Mouse (Mus musculus) neural tube, embryonic 11.5 days (tissue): ENCODE data around the gene Jarid2. TPM values are rescaled to one million over a fixed set of nuclear protein-coding genes. Genes with fewer than 3 reads are reported as not detected.

Source experiments
- ATAC-seq: fragments of 200-750 bp; cut with Nextera tagmentation; 2 replicates; pipeline ENCODE4 v1.8.0; 2017; ENCODE audit warnings: moderate number of reproducible peaks, mild to moderate bottlenecking, moderate TSS enrichment, moderate library complexity; ENCODE audit not compliant: insufficient read depth, low FRiP score, low TSS enrichment
- DNase-seq: peaks from one replicate; pipeline ENCODE4 v3.0.0-alpha.2; 2015; ENCODE audit warnings: low spot score
- H3K27ac ChIP-seq: fragments of 300-500 bp; sonication (generic); 2 replicates; pipeline ENCODE4 v1.5.1; 2014; ENCODE audit warnings: low read depth, mild to moderate bottlenecking, low read length
- H3K27me3 ChIP-seq: fragments of 300-500 bp; sonication (generic); 2 replicates; pipeline ENCODE4 v1.6.1; 2014; ENCODE audit warnings: mild to moderate bottlenecking, low read length, mixed read lengths; ENCODE audit not compliant: control insufficient read depth, insufficient read depth
- H3K36me3 ChIP-seq: fragments of 300-500 bp; sonication (generic); 2 replicates; pipeline ENCODE4 v1.6.1; 2014; ENCODE audit warnings: mild to moderate bottlenecking, low read length, moderate library complexity, mixed read lengths; ENCODE audit not compliant: control insufficient read depth, insufficient read depth
- H3K4me1 ChIP-seq: fragments of 300-500 bp; sonication (generic); 2 replicates; pipeline ENCODE4 v1.6.1; 2014; ENCODE audit warnings: low read length, mixed read lengths; ENCODE audit not compliant: control insufficient read depth, insufficient read depth
- H3K4me2 ChIP-seq: fragments of 300-500 bp; sonication (generic); 2 replicates; pipeline ENCODE4 v1.6.1; 2014; ENCODE audit warnings: low read depth, mild to moderate bottlenecking, moderate library complexity
- H3K4me3 ChIP-seq: fragments of 300-500 bp; sonication (generic); 2 replicates; pipeline ENCODE4 v1.5.1; 2014; ENCODE audit warnings: low read depth, low read length
- H3K9ac ChIP-seq: fragments of 300-500 bp; sonication (generic); 2 replicates; pipeline ENCODE4 v1.6.1; 2014; ENCODE audit warnings: mild to moderate bottlenecking, low read length
- H3K9me3 ChIP-seq: fragments of 300-500 bp; sonication (generic); 2 replicates; pipeline ENCODE4 v1.6.1; 2016; ENCODE audit warnings: low read length; ENCODE audit not compliant: control insufficient read depth
- WGBS: fragments of 180-500 bp; shearing (Covaris S2); extraction: QIAGEN DNeasy Blood & Tissue Kit; methylation state at CpG from one replicate; pipeline ENCODE4 v1.1.7; 2014; 5-methylcytosine and 5-hydroxymethylcytosine counted together
- polyA plus RNA-seq: library from polyadenylated mRNA; unstranded; fragments of >200 nt; fragmentation: Nextera tagmentation; extraction: Ambion mirVana; gene quantifications from 2 replicates; pipeline ENCODE4 v1.2.1, GENCODE M21; 2014

Jarid2 gene
- polyA plus RNA-seq, 1 experiment from 2014 or later, result 47.9 TPM

GRCm38 (mm10) chr13:44917202-44917601, 187.9 kb downstream of the Jarid2 start:
- DNase-seq (no peak), ATAC-seq (no peak)
- H3K36me3 ChIP-seq, result peaks cover 31% of the 10 kb centered on the region
- no peak overlapping the region for H3K27ac ChIP-seq
- H3K4me3 ChIP-seq, result no peak overlapping the region
- H3K4me1 ChIP-seq, result no peaks in the 10 kb centered on the region
- no peak overlapping the region for H3K4me2 ChIP-seq
- H3K9me3 ChIP-seq, result no peaks in the 10 kb centered on the region
- H3K27me3 ChIP-seq, result no peaks in the 10 kb centered on the region
- H3K9ac ChIP-seq, result no peak overlapping the region
- WGBS, result 93% methylated on average over 4 of the region's 4 CpGs

- no peaks in the 10 kb centered on the region for H3K27me3 ChIP-seq
These were observed 189.0 kb downstream of the Jarid2 start for GRCm38 (mm10) chr13:44918269-44918668.

GRCm38 (mm10) chr13:44921095-44921494, 191.8 kb downstream of the Jarid2 start:
- H3K27me3 ChIP-seq, result no peaks in the 10 kb centered on the region
- H3K9ac ChIP-seq, result no peak overlapping the region
- 79% methylated on average over 10 of the region's 10 CpGs for WGBS
- no peak overlapping the region for H3K4me2 ChIP-seq
- peaks cover 24% of the 10 kb centered on the region for H3K36me3 ChIP-seq
- DNase-seq (no peak), ATAC-seq (no peak)
- no peak overlapping the region for H3K27ac ChIP-seq
- H3K9me3 ChIP-seq, result no peaks in the 10 kb centered on the region
- no peak overlapping the region for H3K4me3 ChIP-seq
- H3K4me1 ChIP-seq, result no peaks in the 10 kb centered on the region

More at GRCm38 (mm10) chr13:44918269-44918668, 189.0 kb downstream of the Jarid2 start:
- Histone ChIP-seq H3K27ac (no peak overlapping the region), H3K9ac (no peak overlapping the region), H3K9me3 (no peaks in the 10 kb centered on the region), H3K4me2 (no peak overlapping the region), H3K4me3 (no peak overlapping the region), H3K36me3 (peaks cover 34% of the 10 kb centered on the region), H3K4me1 (no peaks in the 10 kb centered on the region)
- DNase-seq (no peak), ATAC-seq (no peak)
- WGBS, result 96% methylated on average over 2 of the region's 2 CpGs

- Histone ChIP-seq H3K9ac (no peak overlapping the region), H3K4me1 (no peaks in the 10 kb centered on the region), H3K36me3 (peaks cover 21% of the 10 kb centered on the region), H3K9me3 (no peaks in the 10 kb centered on the region), H3K27me3 (no peaks in the 10 kb centered on the region), H3K4me3 (no peak overlapping the region), H3K4me2 (no peak overlapping the region), H3K27ac (no peak overlapping the region)
- DNase-seq (no peak), ATAC-seq (no peak)
- 93% methylated on average over 5 of the region's 5 CpGs for WGBS
These were observed 192.4 kb downstream of the Jarid2 start for GRCm38 (mm10) chr13:44921721-44922120.

- H3K27ac ChIP-seq, result no peak overlapping the region
- WGBS, result 85% methylated on average over 3 of the region's 3 CpGs
- H3K9ac ChIP-seq, result no peak overlapping the region
- ATAC-seq (no peak), DNase-seq (no peak)
- H3K27me3 ChIP-seq, result no peaks in the 10 kb centered on the region
- no peak overlapping the region for H3K4me3 ChIP-seq
- no peaks in the 10 kb centered on the region for H3K4me1 ChIP-seq
- H3K4me2 ChIP-seq, result no peak overlapping the region
- peaks cover 16% of the 10 kb centered on the region for H3K36me3 ChIP-seq
- no peaks in the 10 kb centered on the region for H3K9me3 ChIP-seq
These were observed 194.8 kb downstream of the Jarid2 start for GRCm38 (mm10) chr13:44924042-44924441.

GRCm38 (mm10) chr13:44925173-44925572, 195.9 kb downstream of the Jarid2 start:
- Histone ChIP-seq H3K9me3 (no peaks in the 10 kb centered on the region), H3K36me3 (peaks cover 12% of the 10 kb centered on the region), H3K4me1 (no peaks in the 10 kb centered on the region), H3K9ac (no peak overlapping the region), H3K4me2 (no peak overlapping the region), H3K4me3 (no peak overlapping the region), H3K27me3 (no peaks in the 10 kb centered on the region), H3K27ac (no peak overlapping the region)
- DNase-seq, result no peak
- no peak for ATAC-seq
- WGBS, result 91% methylated on average over 2 of the region's 2 CpGs

- Histone ChIP-seq H3K27me3 (no peaks in the 10 kb centered on the region), H3K27ac (no peak overlapping the region), H3K9ac (no peak overlapping the region), H3K9me3 (no peaks in the 10 kb centered on the region), H3K4me1 (no peaks in the 10 kb centered on the region), H3K4me2 (no peak overlapping the region), H3K36me3 (peaks cover 8% of the 10 kb centered on the region), H3K4me3 (no peak overlapping the region)
- ATAC-seq (no peak), DNase-seq (no peak)
- 92% methylated on average over 2 of the region's 2 CpGs for WGBS
These were observed 197.0 kb downstream of the Jarid2 start for GRCm38 (mm10) chr13:44926311-44926710.

- WGBS, result 70% methylated on average over 18 of the region's 18 CpGs
- Histone ChIP-seq H3K27ac (no peak overlapping the region), H3K9me3 (no peaks in the 10 kb centered on the region), H3K9ac (no peak overlapping the region; the same call in 1 of the 2 replicates), H3K4me2 (no peak overlapping the region), H3K27me3 (no peaks in the 10 kb centered on the region), H3K4me3 (no peak overlapping the region), H3K4me1 (peaks cover 6% of the 10 kb centered on the region), H3K36me3 (no peaks in the 10 kb centered on the region)
- DNase-seq (no peak), ATAC-seq (no peak)
These were observed 203.3 kb downstream of the Jarid2 start for GRCm38 (mm10) chr13:44932307-44933264.

- DNase-seq (no peak), ATAC-seq (no peak)
- Histone ChIP-seq H3K4me1 (peaks cover 6% of the 10 kb centered on the region), H3K4me3 (no peak overlapping the region), H3K4me2 (no peak overlapping the region), H3K9ac (no peak overlapping the region), H3K27me3 (no peaks in the 10 kb centered on the region), H3K27ac (no peak overlapping the region), H3K36me3 (no peaks in the 10 kb centered on the region), H3K9me3 (no peaks in the 10 kb centered on the region)
- 62% methylated on average over 7 of the region's 7 CpGs for WGBS
These were observed 204.3 kb downstream of the Jarid2 start for GRCm38 (mm10) chr13:44933575-44933974.
